ENCODE assay signal across 9 mouse cellular contexts in the genomic region with DNA sequence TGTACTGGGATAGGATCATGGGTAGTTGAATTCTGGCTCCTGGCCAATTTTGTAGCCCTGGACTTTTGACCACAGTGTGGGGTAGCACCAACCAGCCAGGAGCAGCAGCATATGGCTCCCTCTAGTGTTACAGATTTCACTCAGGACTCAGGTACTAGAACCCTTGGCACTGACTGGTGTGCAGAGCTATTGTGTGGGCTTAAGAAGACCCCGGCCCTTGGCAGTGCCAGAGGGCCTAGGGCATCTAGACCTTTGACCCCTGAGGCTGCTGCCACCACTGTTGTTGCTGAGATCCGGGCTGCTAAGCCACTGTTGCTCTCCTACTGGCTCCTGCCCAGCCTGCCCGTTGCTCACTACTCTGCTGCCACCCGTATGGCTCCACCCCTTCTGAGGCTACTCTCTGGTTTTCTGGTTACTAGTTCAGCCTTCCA. TPM values are rescaled to one million over a fixed set of nuclear protein-coding genes. Genes with fewer than 3 reads are reported as not detected.
DNase-seq lines count a peak whose midpoint lies in the region; ATAC-seq and TF ChIP-seq lines count a peak whose summit lies in the region.
"Had no signal": no experiment of that assay in that cellular context is flagged by ENCODE, and none has a peak within 500 bp of the region (broad histone marks: within the 10 kb centered on the region; RNA-seq: fewer than 3 reads in every experiment).

No protein-coding gene starts in this region.

- DNase-seq in left cerebral cortex, adult 2 months (ENCODE audit: extremely low spot score in 1 of 2, low spot score in 2 of 2): no peak
- DNase-seq in left cerebral cortex, adult 9 months (ENCODE audit: low spot score in 2 of 2): no peak
- DNase-seq in brain, embryonic 14.5 days (ENCODE audit: low read depth): peak; percentile 18
- peak; percentile 93 for DNase-seq in kidney, adult 2 months
- no peak for DNase-seq in ovary, adult 18-20 months (ENCODE audit: low spot score)
- DNase-seq in urinary bladder, postnatal 14 days (ENCODE audit: low spot score): no peak
- DNase-seq in spleen, postnatal 10 days (ENCODE audit: low spot score in 2 of 2): no peak
- DNase-seq: thymus, postnatal 4 days had no signal

- H3K4me2 ChIP-seq in midbrain, embryonic 15.5 days: no peak overlapping the region

- H3K4me1 ChIP-seq in kidney, adult 2 months (ENCODE audit: control insufficient read depth, insufficient read depth, low read length): peaks cover 22% of the 10 kb centered on the region
- peaks cover 9% of the 10 kb centered on the region; the same call in 1 of the 2 replicates for H3K4me1 ChIP-seq in midbrain, embryonic 15.5 days

- H3K4me3 ChIP-seq in left cerebral cortex, adult 2 months: no peak overlapping the region
- no peak overlapping the region for H3K4me3 ChIP-seq in kidney, adult 2 months (ENCODE audit: insufficient read depth, low read depth, low read length)
- no peak overlapping the region for H3K4me3 ChIP-seq in midbrain, embryonic 15.5 days

- no peaks in the 10 kb centered on the region for H3K9me3 ChIP-seq in midbrain, embryonic 15.5 days

- no peak for TF ChIP-seq POLR2A in brain, embryonic 14.5 days (IDR thresholded peaks at IDR 0.05; ENCODE audit: borderline replicate concordance, extremely low read depth, insufficient read depth, insufficient read length, poor library complexity, severe bottlenecking)
- no peak for TF ChIP-seq POLR2A in kidney, adult 2 months (IDR thresholded peaks at IDR 0.05; ENCODE audit: low read depth, low read length)

- intact Hi-C loops in left cerebral cortex, adult 2 months (cut with DNase I): no loop called here

- peak; percentile 37 for TF ChIP-seq CTCF in left cerebral cortex, adult 2 months (IDR thresholded peaks at IDR 0.05)
- TF ChIP-seq CTCF in brain, embryonic 14.5 days (IDR thresholded peaks at IDR 0.05; ENCODE audit: borderline replicate concordance, extremely low read depth, insufficient read depth, insufficient read length): peak; percentile 15; the same call in 1 of the 2 replicates
- TF ChIP-seq CTCF in kidney, adult 2 months (conservative IDR thresholded peaks at IDR 0.05; ENCODE audit: insufficient read depth, insufficient read length, low read depth, low read length): peak; percentile 78

- H3K27ac ChIP-seq in left cerebral cortex, adult 2 months: no peak overlapping the region
- H3K27ac ChIP-seq in kidney, adult 2 months (ENCODE audit: insufficient read depth, low read depth, low read length): no peak overlapping the region
- H3K27ac ChIP-seq in midbrain, embryonic 15.5 days: 0 out of 2 replicates have a peak overlapping the region, but pooled peaks have one; percentile 26

- 37% methylated on average over 4 of the region's 4 CpGs for WGBS in kidney, adult 2 months
- WGBS in midbrain, embryonic 15.5 days: 80% methylated on average over 4 of the region's 4 CpGs

- ATAC-seq in midbrain, embryonic 15.5 days (replicated peaks): peak; percentile 73

- H3K36me3 ChIP-seq in kidney, adult 2 months (ENCODE audit: control insufficient read depth, insufficient read depth, low read length): no peaks in the 10 kb centered on the region
- no peaks in the 10 kb centered on the region for H3K36me3 ChIP-seq in midbrain, embryonic 15.5 days (replicated peaks)

- H3K27me3 ChIP-seq in kidney, adult 2 months (replicated peaks; ENCODE audit: control insufficient read depth, insufficient read depth, low read length): no peaks in the 10 kb centered on the region
- no peaks in the 10 kb centered on the region for H3K27me3 ChIP-seq in midbrain, embryonic 15.5 days (replicated peaks)

- H3K9ac ChIP-seq in midbrain, embryonic 15.5 days: no peak overlapping the region

RNA-seq across cellular contexts. Expression of a gene that starts 54.1 kb away (rescaled TPM):
- 1 to 10 TPM; 5.9 to 6.2 TPM for total RNA-seq in left cerebral cortex, adult 2 months (2021)
- 25.8 and 39.7 TPM in 2 replicates for polyA plus RNA-seq in brain, embryonic 14.5 days (2012; rRNA removed)
- 7.7 and 10.2 TPM in 2 replicates for polyA plus RNA-seq in kidney, adult 2 months (2012; rRNA removed)
- 37.6 and 38.6 TPM in 2 replicates for polyA plus RNA-seq in midbrain, embryonic 15.5 days (2015; fragmentation: Nextera tagmentation; extraction: Ambion mirVana)

Comparison
In these comparisons a context has a peak if more than half of its experiments do, and no peak if none do; other contexts are left out.
1. DNase-seq: peak in brain, embryonic 14.5 days (single experiment) and kidney, adult 2 months (single experiment); none in left cerebral cortex, adult 2 months (0 of 2), left cerebral cortex, adult 9 months (0 of 2), ovary, adult 18-20 months (single experiment), urinary bladder, postnatal 14 days (single experiment) and spleen, postnatal 10 days (0 of 2).
2. CTCF ChIP-seq: peak in every context shown above with its lines; median percentile 78 in kidney, adult 2 months; 37 in left cerebral cortex, adult 2 months; 15 in brain, embryonic 14.5 days.